Mouse (Mus musculus): Measurements from ENCODE around the gene Kcnq2. TPM values are rescaled to one million over a fixed set of nuclear protein-coding genes. Genes with fewer than 3 reads are reported as not detected.

Kcnq2 gene
- polyA plus RNA-seq, 1 experiment, result not detected

- TF ChIP-seq CTCF (IDR thresholded peaks at IDR 0.05; ENCODE audit: extremely low read depth, insufficient read depth, insufficient read length, insufficient replicate concordance), result no peak
- no peak for DNase-seq (ENCODE audit: low read depth in 1 of 2, low spot score in 2 of 2)
- no peaks in the 10 kb centered on the region for H3K27me3 ChIP-seq (ENCODE audit: control insufficient read depth, insufficient read depth, low read length)
- H3K4me3 ChIP-seq (ENCODE audit: extremely low read depth, insufficient read depth, insufficient read length), result peak overlapping the region; percentile 44; the same call in 1 of the 2 replicates
- WGBS, result 23% methylated on average over 28 of the region's 31 CpGs
- H3K36me3 ChIP-seq (ENCODE audit: control insufficient read depth, insufficient read depth, low read length), result no peaks in the 10 kb centered on the region
- H3K4me1 ChIP-seq (ENCODE audit: control insufficient read depth, insufficient read depth, insufficient read length), result peaks cover 2% of the 10 kb centered on the region; the same call in 1 of the 2 replicates
- H3K27ac ChIP-seq (ENCODE audit: insufficient read depth, low read length), result no peak overlapping the region
Observed at GRCm38 (mm10) chr2:181148318-181148955, 13.3 kb upstream of the Kcnq2 start.

DNA sequence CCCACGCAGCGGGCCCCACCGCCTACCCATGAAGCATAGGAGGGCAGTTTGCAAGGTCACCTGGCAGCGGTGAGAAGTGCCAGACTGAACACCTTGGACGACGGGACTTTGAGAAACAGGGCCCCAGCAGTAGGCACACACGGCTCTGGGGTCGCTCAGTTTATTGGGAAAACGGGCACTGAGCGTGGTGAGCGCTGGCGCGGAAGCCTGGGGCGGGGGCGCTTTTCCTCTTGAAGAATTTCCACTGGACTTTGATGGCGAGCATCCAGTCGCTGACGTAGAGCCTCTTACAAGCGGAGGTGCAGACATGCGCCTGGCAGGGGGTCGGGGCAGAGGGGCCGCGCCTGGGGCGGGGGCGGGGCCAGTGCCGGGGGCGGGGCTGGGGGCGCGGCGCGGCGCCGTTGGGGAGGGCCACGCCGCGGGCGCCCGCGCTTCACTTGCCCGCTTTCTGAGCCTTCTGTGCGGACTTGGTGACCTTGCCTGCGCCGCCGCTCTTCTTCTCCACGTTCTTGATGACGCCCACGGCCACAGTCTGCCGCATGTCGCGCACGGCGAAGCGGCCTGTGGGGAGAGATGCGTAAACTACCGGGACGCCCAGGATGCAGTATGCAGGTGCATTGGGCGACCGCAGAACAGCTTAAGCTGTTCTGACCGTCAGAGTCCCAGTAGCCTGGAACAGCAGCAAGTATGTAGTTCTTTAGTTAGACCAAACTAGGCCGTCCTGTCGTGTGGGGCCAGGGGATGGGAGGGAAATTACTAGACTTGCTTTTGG is 12.6 kb upstream of the Kcnq2 start:
- no peaks in the 10 kb centered on the region for H3K27me3 ChIP-seq (ENCODE audit: control insufficient read depth, insufficient read depth, low read length)
- TF ChIP-seq POLR2A (IDR thresholded peaks at IDR 0.05; ENCODE audit: low read depth, low read length) (no peak), CTCF (IDR thresholded peaks at IDR 0.05; ENCODE audit: extremely low read depth, insufficient read depth, insufficient read length, insufficient replicate concordance) (no peak)
- H3K4me1 ChIP-seq (ENCODE audit: control insufficient read depth, insufficient read depth, insufficient read length), result peaks cover 2% of the 10 kb centered on the region; the same call in 1 of the 2 replicates
- DNase-seq (ENCODE audit: low read depth in 1 of 2, low spot score in 2 of 2), result no peak
- H3K4me3 ChIP-seq (ENCODE audit: extremely low read depth, insufficient read depth, insufficient read length), result peak overlapping the region; percentile 44; the same call in 1 of the 2 replicates
- no peak overlapping the region for H3K27ac ChIP-seq (ENCODE audit: insufficient read depth, low read length)
- 2% methylated on average over 61 of the region's 61 CpGs for WGBS
- H3K36me3 ChIP-seq (ENCODE audit: control insufficient read depth, insufficient read depth, low read length), result no peaks in the 10 kb centered on the region

DNA sequence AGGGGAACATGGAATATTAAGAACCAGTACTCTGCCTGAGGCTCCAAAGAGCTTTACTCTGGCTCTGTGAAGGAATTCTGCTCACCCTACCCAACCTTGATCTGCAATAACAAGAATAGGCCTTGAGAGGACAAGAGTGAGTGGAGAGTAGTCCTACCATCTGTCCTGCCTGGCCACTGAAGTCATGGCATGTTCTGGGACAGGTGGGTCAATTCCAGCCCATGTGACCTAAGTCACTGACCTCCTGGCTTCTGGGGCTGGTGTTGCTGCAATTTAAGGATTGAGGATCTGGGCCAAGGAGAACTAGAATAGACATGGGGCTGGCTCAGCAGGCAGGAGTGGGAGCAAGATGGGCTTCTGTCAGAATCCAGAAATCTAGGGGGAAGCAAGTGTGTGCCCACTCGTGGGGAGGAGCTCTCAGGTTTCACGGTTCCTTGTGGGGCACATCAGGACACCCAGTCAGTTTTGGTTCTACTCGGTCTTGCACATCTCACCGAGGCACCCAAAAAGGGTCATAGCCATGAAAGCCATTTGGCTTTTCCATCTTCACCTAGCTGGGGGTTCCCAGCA is 12.0 kb upstream of the Kcnq2 start:
- peaks cover 2% of the 10 kb centered on the region; the same call in 1 of the 2 replicates for H3K4me1 ChIP-seq (ENCODE audit: control insufficient read depth, insufficient read depth, insufficient read length)
- H3K27ac ChIP-seq (ENCODE audit: insufficient read depth, low read length), result no peak overlapping the region
- DNase-seq (ENCODE audit: low read depth in 1 of 2, low spot score in 2 of 2), result no peak
- no peaks in the 10 kb centered on the region for H3K27me3 ChIP-seq (ENCODE audit: control insufficient read depth, insufficient read depth, low read length)
- H3K4me3 ChIP-seq (ENCODE audit: extremely low read depth, insufficient read depth, insufficient read length), result no peak overlapping the region
- TF ChIP-seq POLR2A (IDR thresholded peaks at IDR 0.05; ENCODE audit: low read depth, low read length) (no peak), CTCF (IDR thresholded peaks at IDR 0.05; ENCODE audit: extremely low read depth, insufficient read depth, insufficient read length, insufficient replicate concordance) (no peak)
- no peaks in the 10 kb centered on the region for H3K36me3 ChIP-seq (ENCODE audit: control insufficient read depth, insufficient read depth, low read length)
- WGBS, result 46% methylated on average over 4 of the region's 4 CpGs

DNA sequence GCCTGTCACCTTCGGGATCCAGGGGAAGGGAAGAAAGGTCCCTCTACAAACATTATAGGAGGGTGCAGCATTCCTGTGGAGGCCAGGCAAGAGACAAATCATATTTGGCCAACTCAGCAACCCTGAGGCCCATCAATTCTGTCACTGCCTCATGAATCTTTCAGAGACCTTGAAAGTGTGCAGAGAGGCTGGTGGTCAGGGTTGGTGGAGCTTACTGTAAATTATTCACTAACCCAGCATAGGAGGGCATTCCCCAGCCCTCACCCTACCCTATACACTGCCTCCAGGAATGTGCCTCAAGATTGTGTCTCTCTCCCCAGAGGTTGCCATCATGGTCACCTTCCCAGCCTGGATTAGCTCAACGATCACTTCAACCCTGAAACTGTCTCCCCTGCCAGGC is 9.6 kb upstream of the Kcnq2 start:
- WGBS, result 78% methylated on average over 2 of the region's 2 CpGs
- peaks cover 2% of the 10 kb centered on the region; the same call in 1 of the 2 replicates for H3K4me1 ChIP-seq (ENCODE audit: control insufficient read depth, insufficient read depth, insufficient read length)
- H3K4me3 ChIP-seq (ENCODE audit: extremely low read depth, insufficient read depth, insufficient read length), result no peak overlapping the region
- DNase-seq (ENCODE audit: low read depth in 1 of 2, low spot score in 2 of 2), result no peak
- no peak overlapping the region for H3K27ac ChIP-seq (ENCODE audit: insufficient read depth, low read length)
- no peaks in the 10 kb centered on the region for H3K27me3 ChIP-seq (ENCODE audit: control insufficient read depth, insufficient read depth, low read length)
- no peaks in the 10 kb centered on the region for H3K36me3 ChIP-seq (ENCODE audit: control insufficient read depth, insufficient read depth, low read length)
- TF ChIP-seq POLR2A (IDR thresholded peaks at IDR 0.05; ENCODE audit: low read depth, low read length), result no peak
- no peak for TF ChIP-seq CTCF (IDR thresholded peaks at IDR 0.05; ENCODE audit: extremely low read depth, insufficient read depth, insufficient read length, insufficient replicate concordance)

GRCm38 (mm10) chr2:181143509-181144276 is 8.6 kb upstream of the Kcnq2 start:
- H3K4me1 ChIP-seq (ENCODE audit: control insufficient read depth, insufficient read depth, insufficient read length), result peaks cover 2% of the 10 kb centered on the region; the same call in 1 of the 2 replicates
- no peak overlapping the region for H3K27ac ChIP-seq (ENCODE audit: insufficient read depth, low read length)
- H3K27me3 ChIP-seq (ENCODE audit: control insufficient read depth, insufficient read depth, low read length), result no peaks in the 10 kb centered on the region
- H3K36me3 ChIP-seq (ENCODE audit: control insufficient read depth, insufficient read depth, low read length), result no peaks in the 10 kb centered on the region
- TF ChIP-seq CTCF (IDR thresholded peaks at IDR 0.05; ENCODE audit: extremely low read depth, insufficient read depth, insufficient read length, insufficient replicate concordance) (no peak), POLR2A (IDR thresholded peaks at IDR 0.05; ENCODE audit: low read depth, low read length) (no peak)
- H3K4me3 ChIP-seq (ENCODE audit: extremely low read depth, insufficient read depth, insufficient read length), result no peak overlapping the region
- no peak for DNase-seq (ENCODE audit: low read depth in 1 of 2, low spot score in 2 of 2)
- WGBS, result 61% methylated on average over 2 of the region's 2 CpGs

DNA sequence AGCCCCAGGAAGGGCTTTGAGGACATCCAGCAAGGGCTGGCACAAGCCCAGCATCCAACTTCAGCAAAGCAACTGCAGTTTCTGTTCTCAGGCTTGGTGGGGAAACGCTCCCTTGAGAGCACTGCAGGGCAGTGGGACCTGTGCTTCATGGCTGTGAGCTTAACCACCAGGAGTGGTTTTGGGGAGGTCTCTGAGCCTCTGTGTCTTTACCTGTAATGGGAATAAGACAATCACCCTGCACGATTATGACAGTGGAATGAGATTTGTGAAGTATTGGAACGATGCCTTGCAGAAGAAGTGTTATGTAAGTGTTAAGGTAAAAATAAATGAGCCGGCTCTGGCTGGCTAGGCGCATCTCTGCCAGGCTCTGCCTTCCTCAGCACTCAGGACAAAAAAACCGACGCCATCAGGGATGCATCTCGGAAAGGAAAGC is 7.6 kb upstream of the Kcnq2 start:
- no peaks in the 10 kb centered on the region for H3K36me3 ChIP-seq (ENCODE audit: control insufficient read depth, insufficient read depth, low read length)
- no peak for DNase-seq (ENCODE audit: low read depth in 1 of 2, low spot score in 2 of 2)
- no peak overlapping the region for H3K27ac ChIP-seq (ENCODE audit: insufficient read depth, low read length)
- 59% methylated on average over 8 of the region's 8 CpGs for WGBS
- no peak overlapping the region for H3K4me3 ChIP-seq (ENCODE audit: extremely low read depth, insufficient read depth, insufficient read length)
- no peak for TF ChIP-seq POLR2A (IDR thresholded peaks at IDR 0.05; ENCODE audit: low read depth, low read length)
- no peak for TF ChIP-seq CTCF (IDR thresholded peaks at IDR 0.05; ENCODE audit: extremely low read depth, insufficient read depth, insufficient read length, insufficient replicate concordance)
- no peaks in the 10 kb centered on the region for H3K27me3 ChIP-seq (ENCODE audit: control insufficient read depth, insufficient read depth, low read length)
- H3K4me1 ChIP-seq (ENCODE audit: control insufficient read depth, insufficient read depth, insufficient read length), result no peaks in the 10 kb centered on the region

All from spleen, adult 2 months (tissue).